Mouse (Mus musculus): Measurements from ENCODE around the gene Apol8. TPM values are rescaled to one million over a fixed set of nuclear protein-coding genes. Genes with fewer than 3 reads are reported as not detected.

Apol8 gene
- total and polyA plus RNA-seq, 2 experiments from 2014 or later: 0.44 to 2.0 TPM

DNA sequence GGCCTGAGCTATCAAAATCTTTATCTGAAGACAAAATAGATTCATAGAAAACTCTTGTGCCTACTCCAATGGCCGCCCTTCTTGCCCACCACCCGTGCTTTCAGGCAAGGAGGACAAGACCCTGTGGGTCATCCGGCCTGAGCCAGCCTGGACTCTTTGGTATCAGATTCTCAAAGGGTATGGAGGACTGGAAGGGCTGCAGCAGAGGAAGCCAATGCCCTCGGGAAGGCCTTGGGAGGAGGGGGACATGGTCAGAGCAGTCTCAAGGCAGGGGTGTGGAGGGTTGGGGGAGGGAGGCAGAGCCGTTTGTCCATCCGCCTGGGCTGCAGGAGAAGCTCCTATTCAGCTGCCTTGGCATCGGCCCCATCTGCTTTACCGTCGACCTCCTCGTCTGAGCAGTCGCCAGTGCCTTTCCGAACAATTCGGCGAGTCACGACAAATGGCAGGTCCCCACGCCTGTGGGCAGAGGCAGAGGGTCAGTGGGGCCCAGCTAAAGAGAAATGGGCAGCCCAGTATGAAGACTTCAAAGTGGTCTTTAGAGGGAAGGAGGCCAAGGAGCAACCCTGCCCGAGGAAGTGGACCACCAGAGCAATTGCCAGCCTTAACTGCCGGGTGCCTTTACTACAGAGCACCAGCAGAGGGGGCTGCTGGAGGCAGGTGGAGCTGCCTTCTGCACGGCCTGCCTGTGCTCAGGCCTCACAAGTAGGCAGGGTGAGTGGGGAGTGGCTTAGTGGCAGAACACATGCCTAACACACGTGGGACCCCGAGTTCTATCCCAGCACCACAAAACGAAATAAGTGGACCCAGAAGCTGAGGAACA, 5.0 kb upstream of the Apol8 start:
- H3K4me3 ChIP-seq (ENCODE audit: low read depth, low read length): no peak overlapping the region
- H3K9ac ChIP-seq: no peak overlapping the region
- DNase-seq (peak; percentile 45), ATAC-seq (peak; percentile 65; the same call in 1 of the 2 replicates)
- peaks cover 61% of the 10 kb centered on the region for H3K36me3 ChIP-seq (ENCODE audit: insufficient read depth)
- H3K4me2 ChIP-seq (ENCODE audit: low read depth): no peak overlapping the region
- H3K27me3 ChIP-seq (ENCODE audit: insufficient read depth, low read length): no peaks in the 10 kb centered on the region
- WGBS: 68% methylated on average over 22 of the region's 22 CpGs
- peak; percentile 73 for TF ChIP-seq CTCF (IDR thresholded peaks at IDR 0.05; ENCODE audit: low read depth)
- H3K27ac ChIP-seq (ENCODE audit: low read depth, low read length): no peak overlapping the region
- H3K9me3 ChIP-seq (ENCODE audit: low read length): no peaks in the 10 kb centered on the region
- no peaks in the 10 kb centered on the region for H3K4me1 ChIP-seq (ENCODE audit: insufficient read depth)

DNA sequence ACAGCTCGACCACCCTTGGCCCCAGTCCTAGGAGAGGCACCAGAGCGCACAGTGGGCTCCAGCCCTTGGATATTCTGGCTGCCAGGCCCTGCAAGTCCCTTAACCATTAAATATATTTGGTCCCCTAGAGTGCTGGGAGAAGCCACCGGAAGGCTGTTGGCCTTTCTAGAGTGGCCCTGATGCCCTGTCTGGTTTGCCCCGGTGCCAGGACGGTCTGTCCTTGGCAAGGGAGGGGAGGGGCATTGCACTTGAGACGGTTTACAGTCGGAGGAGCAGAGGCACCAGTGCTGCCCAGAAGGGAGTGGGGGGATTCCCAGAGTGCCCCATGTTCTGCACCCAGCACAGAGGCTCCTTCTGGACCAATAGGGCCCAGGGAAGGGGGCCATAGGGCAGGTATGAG, 4.3 kb upstream of the Apol8 start:
- 93% methylated on average over 7 of the region's 7 CpGs for WGBS
- no peak for DNase-seq
- Histone ChIP-seq H3K4me3 (ENCODE audit: low read depth, low read length) (no peak overlapping the region), H3K27me3 (ENCODE audit: insufficient read depth, low read length) (no peaks in the 10 kb centered on the region), H3K4me1 (ENCODE audit: insufficient read depth) (no peaks in the 10 kb centered on the region), H3K9ac (no peak overlapping the region), H3K9me3 (ENCODE audit: low read length) (no peaks in the 10 kb centered on the region), H3K27ac (ENCODE audit: low read depth, low read length) (no peak overlapping the region), H3K36me3 (ENCODE audit: insufficient read depth) (peaks cover 54% of the 10 kb centered on the region), H3K4me2 (ENCODE audit: low read depth) (no peak overlapping the region)
- ATAC-seq: no peak
- TF ChIP-seq CTCF (IDR thresholded peaks at IDR 0.05; ENCODE audit: low read depth): no peak

DNA sequence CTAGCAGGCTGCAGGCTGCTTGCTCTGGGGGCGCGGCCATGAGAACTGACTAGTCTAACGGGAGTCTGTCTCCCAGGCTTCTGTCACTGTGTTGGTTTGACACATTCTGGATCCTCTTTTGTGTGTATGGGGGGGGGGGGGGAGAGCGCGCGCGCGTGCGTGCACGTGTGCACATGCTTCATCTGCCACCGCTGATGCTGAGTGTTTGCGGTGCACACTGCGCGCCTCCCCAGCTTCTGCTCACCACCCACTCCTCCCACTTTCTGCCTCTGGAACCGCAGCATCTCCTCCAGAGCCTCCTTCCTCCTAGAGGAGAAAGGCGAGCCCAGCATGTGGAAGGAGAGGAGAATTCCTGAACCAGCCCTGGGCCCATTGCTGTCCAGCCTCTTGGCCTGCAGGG, 3.2 kb upstream of the Apol8 start:
- Histone ChIP-seq H3K9ac (no peak overlapping the region), H3K36me3 (ENCODE audit: insufficient read depth) (peaks cover 44% of the 10 kb centered on the region), H3K4me2 (ENCODE audit: low read depth) (no peak overlapping the region), H3K4me1 (ENCODE audit: insufficient read depth) (no peaks in the 10 kb centered on the region), H3K9me3 (ENCODE audit: low read length) (no peaks in the 10 kb centered on the region), H3K27ac (ENCODE audit: low read depth, low read length) (no peak overlapping the region), H3K4me3 (ENCODE audit: low read depth, low read length) (no peak overlapping the region), H3K27me3 (ENCODE audit: insufficient read depth, low read length) (no peaks in the 10 kb centered on the region)
- WGBS: 89% methylated on average over 16 of the region's 16 CpGs
- peak; percentile 21; the same call in 1 of the 2 replicates for ATAC-seq
- TF ChIP-seq CTCF (IDR thresholded peaks at IDR 0.05; ENCODE audit: low read depth): no peak
- DNase-seq: no peak

DNA sequence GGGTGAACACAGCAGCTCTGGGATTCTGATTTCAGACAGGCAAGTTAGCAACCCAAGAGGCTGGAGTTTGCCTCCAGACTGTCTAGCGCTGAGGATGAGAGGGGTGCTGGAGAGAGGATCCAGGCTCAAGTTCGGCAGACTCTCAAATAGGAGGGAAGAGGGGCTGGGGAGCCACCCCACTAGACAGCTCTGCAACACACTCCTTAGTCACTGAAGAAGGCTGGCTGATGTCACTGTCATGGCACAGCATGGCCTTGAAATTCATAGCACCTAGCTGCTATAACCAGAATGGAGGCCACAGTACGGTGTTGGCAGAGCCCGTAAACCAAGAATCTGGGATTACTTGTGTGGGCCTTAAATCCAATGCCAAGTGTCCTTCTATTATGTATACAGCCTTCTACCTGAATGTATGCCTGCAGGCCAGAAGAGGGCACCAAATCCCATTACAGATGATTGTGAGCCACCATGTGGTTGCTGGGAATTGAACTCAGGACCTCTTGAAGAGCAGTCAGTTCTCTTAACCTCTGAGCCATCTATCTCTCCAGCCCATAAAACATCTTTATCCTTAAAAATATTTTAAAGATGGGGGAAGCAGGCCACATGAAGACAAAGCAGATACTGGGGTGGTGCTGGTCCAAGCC, 903 bp upstream of the Apol8 start:
- TF ChIP-seq CTCF (IDR thresholded peaks at IDR 0.05; ENCODE audit: low read depth): 0 out of 2 replicates have a peak, but pooled peaks have one; percentile 15
- Histone ChIP-seq H3K4me1 (ENCODE audit: insufficient read depth) (no peaks in the 10 kb centered on the region), H3K9me3 (ENCODE audit: low read length) (no peaks in the 10 kb centered on the region), H3K27me3 (ENCODE audit: insufficient read depth, low read length) (no peaks in the 10 kb centered on the region), H3K27ac (ENCODE audit: low read depth, low read length) (no peak overlapping the region), H3K9ac (no peak overlapping the region), H3K36me3 (ENCODE audit: insufficient read depth) (peaks cover 22% of the 10 kb centered on the region), H3K4me3 (ENCODE audit: low read depth, low read length) (no peak overlapping the region), H3K4me2 (ENCODE audit: low read depth) (no peak overlapping the region)
- ATAC-seq (no peak), DNase-seq (no peak)
- WGBS: 89% methylated on average over 4 of the region's 4 CpGs

DNA sequence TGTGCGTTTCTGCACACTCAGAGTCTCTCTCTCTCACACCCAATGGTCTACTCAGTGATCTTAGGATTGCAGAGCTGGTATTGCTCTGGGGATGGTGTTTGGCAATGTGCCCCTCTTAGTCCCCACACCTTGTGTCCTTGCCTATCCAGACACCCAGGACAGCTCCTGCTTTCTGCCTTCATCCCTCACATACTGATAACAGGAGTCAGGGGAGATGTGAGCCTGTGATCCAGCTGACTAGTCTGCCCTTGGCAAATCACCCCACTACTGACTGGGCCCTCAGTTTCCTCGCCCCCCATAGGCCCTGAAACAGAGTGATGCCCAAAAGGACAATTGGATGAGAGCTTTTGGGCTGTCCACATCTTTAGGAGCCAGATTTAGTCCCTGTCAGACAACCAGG, 722 bp downstream of the Apol8 start:
- DNase-seq (no peak), ATAC-seq (no peak)
- WGBS: 70% methylated on average over 2 of the region's 2 CpGs
- no peak for TF ChIP-seq CTCF (IDR thresholded peaks at IDR 0.05; ENCODE audit: low read depth)
- no peak overlapping the region for H3K4me2 ChIP-seq (ENCODE audit: low read depth)
- H3K4me3 ChIP-seq (ENCODE audit: low read depth, low read length): no peak overlapping the region
- no peaks in the 10 kb centered on the region for H3K27me3 ChIP-seq (ENCODE audit: insufficient read depth, low read length)
- no peaks in the 10 kb centered on the region for H3K4me1 ChIP-seq (ENCODE audit: insufficient read depth)
- no peak overlapping the region for H3K27ac ChIP-seq (ENCODE audit: low read depth, low read length)
- 0 out of 2 replicates have a peak, but pooled peaks cover 10% of the 10 kb centered on the region for H3K36me3 ChIP-seq (ENCODE audit: insufficient read depth)
- no peaks in the 10 kb centered on the region for H3K9me3 ChIP-seq (ENCODE audit: low read length)
- H3K9ac ChIP-seq: no peak overlapping the region

DNA sequence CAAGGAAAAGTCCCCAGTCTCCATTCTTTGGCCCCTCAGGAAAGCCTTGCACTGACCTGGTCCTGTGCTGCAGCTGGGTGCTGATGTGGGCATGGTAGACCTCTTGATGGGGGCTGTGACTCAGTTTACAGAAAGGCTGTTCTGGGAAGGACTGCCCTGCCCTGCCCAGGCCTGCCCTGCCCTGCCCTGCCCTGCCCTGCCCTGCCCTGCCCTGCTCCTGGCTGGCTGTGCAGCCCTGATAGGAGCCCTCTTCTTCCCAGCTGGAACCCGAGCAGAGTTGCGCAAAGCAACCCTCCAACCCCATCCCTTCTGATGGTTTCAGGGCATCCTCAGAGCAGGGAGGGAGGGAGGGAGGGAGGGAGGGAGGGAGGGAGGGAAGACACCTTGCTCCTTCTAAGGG, 1.7 kb downstream of the Apol8 start:
- WGBS: 47% methylated on average over 2 of the region's 2 CpGs
- Histone ChIP-seq H3K4me2 (ENCODE audit: low read depth) (no peak overlapping the region), H3K36me3 (ENCODE audit: insufficient read depth) (0 out of 2 replicates have a peak, but pooled peaks cover 3% of the 10 kb centered on the region), H3K4me3 (ENCODE audit: low read depth, low read length) (no peak overlapping the region), H3K9me3 (ENCODE audit: low read length) (no peaks in the 10 kb centered on the region), H3K4me1 (ENCODE audit: insufficient read depth) (no peaks in the 10 kb centered on the region), H3K9ac (no peak overlapping the region), H3K27me3 (ENCODE audit: insufficient read depth, low read length) (no peaks in the 10 kb centered on the region), H3K27ac (ENCODE audit: low read depth, low read length) (no peak overlapping the region)
- TF ChIP-seq CTCF (IDR thresholded peaks at IDR 0.05; ENCODE audit: low read depth): no peak
- DNase-seq (no peak), ATAC-seq (no peak)

DNA sequence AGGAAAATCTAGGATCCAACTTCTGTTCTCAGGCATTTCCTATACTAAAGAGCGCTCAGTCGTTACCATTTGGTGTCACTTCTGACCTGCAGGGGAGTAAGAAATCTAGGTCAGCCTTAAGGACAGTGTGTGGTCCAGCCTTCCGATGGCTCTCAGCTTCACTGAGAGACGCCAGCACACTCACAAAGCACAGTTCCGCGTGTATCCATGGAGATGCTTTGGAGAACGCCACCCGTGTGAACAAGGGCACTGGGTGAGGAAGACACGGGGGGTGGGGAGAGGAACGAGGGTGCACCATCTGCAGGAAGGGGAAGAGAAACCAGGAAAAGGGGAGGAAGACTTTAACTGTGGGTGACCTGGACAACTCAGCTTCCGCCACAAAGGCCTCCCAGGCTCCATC, 4.4 kb downstream of the Apol8 start:
- no peak overlapping the region for H3K27ac ChIP-seq (ENCODE audit: low read depth, low read length)
- H3K9me3 ChIP-seq (ENCODE audit: low read length): no peaks in the 10 kb centered on the region
- no peaks in the 10 kb centered on the region for H3K36me3 ChIP-seq (ENCODE audit: insufficient read depth)
- no peak overlapping the region for H3K4me3 ChIP-seq (ENCODE audit: low read depth, low read length)
- no peak overlapping the region for H3K4me2 ChIP-seq (ENCODE audit: low read depth)
- peak; percentile 50; the same call in 1 of the 2 replicates for ATAC-seq
- no peak for DNase-seq
- no peak for TF ChIP-seq CTCF (IDR thresholded peaks at IDR 0.05; ENCODE audit: low read depth)
- H3K9ac ChIP-seq: no peak overlapping the region
- 51% methylated on average over 11 of the region's 11 CpGs for WGBS
- H3K4me1 ChIP-seq (ENCODE audit: insufficient read depth): no peaks in the 10 kb centered on the region
- no peaks in the 10 kb centered on the region for H3K27me3 ChIP-seq (ENCODE audit: insufficient read depth, low read length)

All from forebrain, postnatal 0 days (tissue).